Mouse (Mus musculus): Measurements from ENCODE around the gene Phc3. TPM values are rescaled to one million over a fixed set of nuclear protein-coding genes. Genes with fewer than 3 reads are reported as not detected.
"Not testable (repeated sequence)": the region's sequence is repeated elsewhere in the genome, so short reads cannot be mapped to it uniquely, and the experiment has no call there.

Phc3 gene
- polyA plus RNA-seq, 1 experiment = 15.2 TPM

DNA sequence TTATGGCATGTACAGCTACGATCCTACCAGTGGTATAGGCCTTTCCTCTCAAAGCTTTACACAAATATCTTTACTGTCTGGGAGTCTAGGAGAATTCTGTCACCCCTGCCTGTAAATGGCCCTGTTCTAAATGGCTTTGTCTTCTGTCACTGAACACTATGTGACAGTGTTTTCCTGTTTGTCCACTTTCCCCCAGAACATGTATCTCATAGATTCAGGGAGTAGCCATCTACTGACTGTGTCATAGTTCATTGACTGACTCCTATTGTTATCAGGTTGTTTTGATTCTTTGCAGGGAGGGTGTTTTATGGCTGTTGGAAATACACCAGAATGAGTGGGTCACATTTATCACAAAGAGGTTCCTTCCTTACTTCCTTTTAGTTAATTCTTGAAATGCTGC, 99.2 kb downstream of the Phc3 start:
- 79% methylated on average over 1 of the region's 1 CpGs for WGBS

DNA sequence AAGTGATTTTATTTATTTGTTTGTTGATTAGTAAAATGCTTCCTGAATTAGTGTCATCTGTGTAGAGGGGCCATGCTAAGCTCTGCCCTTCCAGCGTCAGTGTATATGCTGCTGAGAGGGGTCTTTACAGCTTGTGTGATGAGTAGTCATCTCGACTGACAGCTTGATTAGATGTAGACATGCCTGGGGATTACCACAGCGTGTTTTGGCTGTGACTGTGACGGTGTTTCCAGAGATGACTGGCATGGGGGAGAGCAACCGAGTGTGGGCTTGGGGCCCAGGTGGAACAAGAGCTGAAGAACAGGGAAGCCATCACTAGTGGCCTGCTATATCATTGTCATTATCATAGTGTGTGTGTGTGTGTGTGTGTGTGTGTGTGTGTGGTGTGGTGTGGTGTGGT, 100.6 kb downstream of the Phc3 start:
- Histone ChIP-seq H3K4me1 (ENCODE audit: control insufficient read depth, insufficient read depth, low read length) (peaks cover 2% of the 10 kb centered on the region; the same call in 1 of the 2 replicates), H3K4me3 (replicated peaks; ENCODE audit: control insufficient read depth, low read depth, low read length) (no peak overlapping the region), H3K27ac (ENCODE audit: control insufficient read depth, insufficient read depth, low read depth, low read length, poor library complexity) (no peak overlapping the region)
- TF ChIP-seq POLR2A (IDR thresholded peaks at IDR 0.05; ENCODE audit: borderline replicate concordance, control insufficient read depth, low read depth, low read length) (no peak), CTCF (IDR thresholded peaks at IDR 0.05; ENCODE audit: control insufficient read depth, insufficient read depth, low read length) (no peak)
- WGBS = 68% methylated on average over 5 of the region's 5 CpGs

More for the DNA sequence above, 99.2 kb downstream of the Phc3 start:
- no peak overlapping the region for H3K4me3 ChIP-seq (replicated peaks; ENCODE audit: control insufficient read depth, low read depth, low read length)
- H3K4me1 ChIP-seq (ENCODE audit: control insufficient read depth, insufficient read depth, low read length) = no peaks in the 10 kb centered on the region; the same call in 1 of the 2 replicates
- TF ChIP-seq CTCF (IDR thresholded peaks at IDR 0.05; ENCODE audit: control insufficient read depth, insufficient read depth, low read length) (no peak), POLR2A (IDR thresholded peaks at IDR 0.05; ENCODE audit: borderline replicate concordance, control insufficient read depth, low read depth, low read length) (no peak)
- H3K27ac ChIP-seq (ENCODE audit: control insufficient read depth, insufficient read depth, low read depth, low read length, poor library complexity) = no peak overlapping the region

DNA sequence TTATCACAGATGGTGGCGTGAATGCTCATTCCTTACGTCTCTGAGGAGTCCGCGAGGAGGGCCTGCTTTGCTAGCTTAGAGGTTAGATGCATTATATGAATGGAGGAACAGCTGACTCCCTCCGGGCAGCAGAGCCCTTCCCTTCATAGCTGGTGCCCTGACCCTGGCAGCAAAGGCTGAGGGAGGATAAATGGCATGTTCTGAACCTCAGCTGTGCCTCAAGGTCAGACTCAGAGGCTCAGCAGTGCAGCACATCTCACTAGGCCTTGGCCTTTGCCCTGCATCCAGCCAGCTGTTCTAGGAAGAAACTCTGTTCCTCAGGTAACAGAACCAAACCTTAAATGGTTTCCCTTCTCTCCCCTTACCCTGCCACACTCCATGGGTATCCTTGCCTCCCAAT, 101.0 kb downstream of the Phc3 start:
- WGBS = 81% methylated on average over 5 of the region's 5 CpGs
- H3K4me1 ChIP-seq (ENCODE audit: control insufficient read depth, insufficient read depth, low read length) = peaks cover 2% of the 10 kb centered on the region; the same call in 1 of the 2 replicates
- H3K4me3 ChIP-seq (replicated peaks; ENCODE audit: control insufficient read depth, low read depth, low read length) = no peak overlapping the region
- H3K27ac ChIP-seq (ENCODE audit: control insufficient read depth, insufficient read depth, low read depth, low read length, poor library complexity) = no peak overlapping the region
- TF ChIP-seq CTCF (IDR thresholded peaks at IDR 0.05; ENCODE audit: control insufficient read depth, insufficient read depth, low read length) = no peak
- no peak for TF ChIP-seq POLR2A (IDR thresholded peaks at IDR 0.05; ENCODE audit: borderline replicate concordance, control insufficient read depth, low read depth, low read length)

DNA sequence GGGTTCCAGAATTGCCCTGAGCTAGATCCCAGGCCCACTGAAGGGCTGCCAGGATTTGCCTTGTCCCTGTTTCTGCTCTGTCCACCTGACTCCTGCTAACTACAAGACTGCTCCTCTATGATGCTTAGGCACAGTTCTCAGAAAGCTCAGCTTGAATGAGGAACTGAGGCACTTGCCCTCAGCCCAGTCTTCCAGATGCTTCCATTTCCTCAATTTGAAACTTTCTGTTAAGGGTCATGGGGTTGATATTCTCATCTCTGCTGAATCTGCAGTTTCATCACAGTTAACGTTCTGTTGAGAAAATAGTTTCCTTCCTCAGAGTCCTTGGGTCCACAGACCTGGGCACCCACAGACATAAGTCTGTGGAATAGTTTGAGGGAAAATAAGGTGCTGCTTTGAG, 104.6 kb downstream of the Phc3 start:
- no peak for TF ChIP-seq CTCF (IDR thresholded peaks at IDR 0.05; ENCODE audit: control insufficient read depth, insufficient read depth, low read length)
- TF ChIP-seq POLR2A (IDR thresholded peaks at IDR 0.05; ENCODE audit: borderline replicate concordance, control insufficient read depth, low read depth, low read length) = no peak
- peak overlapping the region; percentile 74 for H3K27ac ChIP-seq (ENCODE audit: control insufficient read depth, insufficient read depth, low read depth, low read length, poor library complexity)
- 5% methylated on average over 1 of the region's 1 CpGs for WGBS
- peaks cover 7% of the 10 kb centered on the region; the same call in 1 of the 2 replicates for H3K4me1 ChIP-seq (ENCODE audit: control insufficient read depth, insufficient read depth, low read length)
- H3K4me3 ChIP-seq (replicated peaks; ENCODE audit: control insufficient read depth, low read depth, low read length) = no peak overlapping the region

DNA sequence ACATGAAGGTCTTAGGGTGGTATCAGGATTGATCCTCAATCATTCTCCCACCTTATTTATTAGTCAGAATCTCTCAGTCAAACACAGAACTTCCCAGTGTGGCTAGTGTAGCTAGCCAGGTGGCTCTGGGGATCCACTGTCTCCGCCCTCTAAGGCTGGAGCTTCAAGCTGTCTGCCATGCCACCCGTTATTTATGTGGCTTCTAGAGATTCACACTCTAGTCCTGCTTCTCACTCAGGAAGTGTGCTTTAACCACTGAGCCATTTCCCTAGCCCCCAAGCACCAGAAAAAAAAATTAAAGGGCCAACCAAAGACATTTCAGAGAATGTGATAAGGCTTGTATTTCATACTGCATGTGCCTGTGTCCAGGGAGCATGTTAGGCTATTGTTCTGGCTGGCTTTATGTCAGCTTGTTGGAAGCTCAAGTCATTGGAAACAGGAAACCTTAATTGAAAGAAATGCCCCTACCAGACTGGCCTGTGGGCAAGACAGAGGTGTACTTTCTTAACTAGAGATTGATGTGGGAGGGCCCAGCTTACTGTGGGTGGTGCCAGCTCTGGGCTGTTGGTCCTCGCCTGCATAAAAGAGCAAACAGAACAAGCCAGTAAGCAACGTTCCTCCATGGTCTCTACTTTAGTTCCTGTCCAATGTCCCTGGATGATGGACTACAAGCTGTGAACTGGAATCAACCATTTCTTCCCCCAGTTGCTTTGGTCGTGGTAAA, 105.3 kb downstream of the Phc3 start:
- WGBS = 11% methylated on average over 5 of the region's 5 CpGs
- Histone ChIP-seq H3K27ac (ENCODE audit: control insufficient read depth, insufficient read depth, low read depth, low read length, poor library complexity) (peak overlapping the region; percentile 74), H3K4me1 (ENCODE audit: control insufficient read depth, insufficient read depth, low read length) (peaks cover 7% of the 10 kb centered on the region; the same call in 1 of the 2 replicates), H3K4me3 (replicated peaks; ENCODE audit: control insufficient read depth, low read depth, low read length) (no peak overlapping the region)
- TF ChIP-seq POLR2A (IDR thresholded peaks at IDR 0.05; ENCODE audit: borderline replicate concordance, control insufficient read depth, low read depth, low read length) (no peak), CTCF (IDR thresholded peaks at IDR 0.05; ENCODE audit: control insufficient read depth, insufficient read depth, low read length) (no peak)

DNA sequence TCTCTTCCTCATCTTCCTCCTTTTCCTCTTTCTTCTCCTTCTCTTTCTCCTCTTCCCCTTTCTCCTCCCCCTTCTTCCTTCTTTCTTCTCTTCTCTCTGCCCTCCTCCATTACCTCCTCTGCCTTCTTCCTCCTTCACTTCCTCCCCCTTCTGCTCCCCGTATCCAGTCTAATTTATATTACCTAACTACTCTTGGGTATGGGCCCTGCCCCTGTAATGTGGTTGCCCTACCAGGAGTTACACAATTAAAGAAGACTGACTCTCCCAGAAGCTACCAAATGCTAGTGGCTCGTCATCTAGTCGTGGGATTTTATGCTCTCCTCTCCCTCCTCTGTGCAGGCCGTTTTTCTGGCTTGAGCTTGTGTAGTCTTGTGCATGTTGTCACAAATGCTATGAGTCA, 108.5 kb downstream of the Phc3 start:
- peaks cover 7% of the 10 kb centered on the region; the same call in 1 of the 2 replicates for H3K4me1 ChIP-seq (ENCODE audit: control insufficient read depth, insufficient read depth, low read length)
- TF ChIP-seq POLR2A (IDR thresholded peaks at IDR 0.05; ENCODE audit: borderline replicate concordance, control insufficient read depth, low read depth, low read length) = no peak
- TF ChIP-seq CTCF (IDR thresholded peaks at IDR 0.05; ENCODE audit: control insufficient read depth, insufficient read depth, low read length) = no peak
- H3K4me3 ChIP-seq (replicated peaks; ENCODE audit: control insufficient read depth, low read depth, low read length) = no peak overlapping the region
- no peak overlapping the region for H3K27ac ChIP-seq (ENCODE audit: control insufficient read depth, insufficient read depth, low read depth, low read length, poor library complexity)
- WGBS = 29% methylated on average over 4 of the region's 4 CpGs

DNA sequence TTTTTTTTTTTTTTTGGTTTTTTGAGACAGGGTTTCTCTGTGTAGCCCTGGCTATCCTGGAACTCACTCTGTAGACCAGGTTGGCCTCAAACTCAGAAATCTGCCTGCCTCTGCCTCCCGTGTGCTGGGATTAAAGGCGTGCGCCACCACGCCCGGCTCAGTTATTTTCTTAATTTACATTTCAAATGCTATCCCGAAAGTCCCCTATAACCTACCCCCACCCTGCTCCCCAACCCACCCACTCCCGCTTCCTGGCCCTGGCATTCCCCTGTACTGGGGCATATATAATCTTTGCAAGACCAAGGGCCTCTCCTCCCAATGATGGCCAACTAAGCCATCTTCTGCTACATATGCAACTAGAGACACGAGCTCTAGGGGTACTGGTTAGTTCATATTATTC, 109.6 kb downstream of the Phc3 start:
- not testable (repeated sequence) for H3K4me3 ChIP-seq (replicated peaks; ENCODE audit: control insufficient read depth, low read depth, low read length); H3K4me1 ChIP-seq (ENCODE audit: control insufficient read depth, insufficient read depth, low read length); H3K27ac ChIP-seq (ENCODE audit: control insufficient read depth, insufficient read depth, low read depth, low read length, poor library complexity)
- 88% methylated on average over 8 of the region's 8 CpGs for WGBS

DNA sequence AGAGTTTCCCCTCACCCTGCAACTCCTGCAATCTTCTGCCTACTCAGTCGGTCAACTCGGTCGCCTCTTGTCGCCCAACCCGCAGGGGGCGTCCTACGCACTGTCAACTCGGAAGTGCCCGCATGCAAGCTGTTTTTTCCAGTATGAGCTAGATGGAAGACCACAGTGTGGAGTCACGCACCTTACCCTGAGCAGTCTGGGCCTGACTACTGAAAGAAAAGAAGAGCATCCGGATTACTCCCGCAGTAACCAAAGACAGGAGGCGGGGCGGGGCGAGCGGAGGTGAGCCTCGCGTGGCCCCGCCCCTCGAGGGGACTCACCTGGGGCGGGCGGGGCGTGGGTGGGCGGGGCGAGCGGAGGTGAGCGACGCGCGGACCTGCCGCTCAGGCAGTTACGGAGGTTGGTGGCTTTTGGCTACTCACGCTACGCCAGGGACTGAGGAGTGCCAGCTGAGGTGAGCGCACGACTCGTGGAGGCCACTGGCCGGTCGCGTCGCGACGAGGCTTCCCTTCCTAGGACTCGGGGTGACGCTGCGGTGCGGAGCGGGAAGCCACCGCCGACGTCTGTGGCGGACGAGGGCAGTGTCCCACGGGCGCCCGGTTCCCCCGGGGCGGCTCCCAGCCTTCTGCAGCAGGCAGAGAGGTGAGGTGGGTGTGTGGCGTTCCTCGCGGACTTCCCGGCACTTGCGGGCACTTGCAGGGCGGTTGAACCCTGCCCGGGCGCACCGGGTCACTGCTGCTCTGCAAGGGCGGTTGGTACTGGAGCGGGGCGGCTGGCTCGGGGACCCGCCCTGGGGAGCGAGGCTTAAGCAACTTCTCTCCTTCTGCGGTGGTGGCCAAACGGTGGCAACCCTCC, 113.4 kb downstream of the Phc3 start, which contains the start of gene Gpr160:
Gpr160 (plus strand) TSS at position 347 of the 855 bp plus-strand sequence.
- peak within 1 kb of the TSS; percentile 97 for H3K4me3 ChIP-seq (replicated peaks; ENCODE audit: control insufficient read depth, low read depth, low read length)
- under 1% methylated on average over 74 of the region's 75 CpGs for WGBS
- H3K4me1 ChIP-seq (ENCODE audit: control insufficient read depth, insufficient read depth, low read length) = peaks cover under 1% of the 10 kb centered on the region; the same call in 1 of the 2 replicates
- peak; percentile 37; the same call in 1 of the 2 replicates for TF ChIP-seq POLR2A (IDR thresholded peaks at IDR 0.05; ENCODE audit: borderline replicate concordance, control insufficient read depth, low read depth, low read length)
- TF ChIP-seq CTCF (IDR thresholded peaks at IDR 0.05; ENCODE audit: control insufficient read depth, insufficient read depth, low read length) = peak; percentile 74
- H3K27ac ChIP-seq (ENCODE audit: control insufficient read depth, insufficient read depth, low read depth, low read length, poor library complexity) = peak within 1 kb of the TSS; percentile 95

Measured in bone marrow, adult 2 months (tissue).